Mouse (Mus musculus) spleen, postnatal 14 days (tissue): ENCODE data around the gene Akap5.

Experiments used
- DNase-seq, 2 experiments: peaks; one replicate each; pipeline ENCODE4 v3.0.0; 2021 to 2022; ENCODE audit warnings: low spot score in 2 of 2

Gene Akap5

DNA sequence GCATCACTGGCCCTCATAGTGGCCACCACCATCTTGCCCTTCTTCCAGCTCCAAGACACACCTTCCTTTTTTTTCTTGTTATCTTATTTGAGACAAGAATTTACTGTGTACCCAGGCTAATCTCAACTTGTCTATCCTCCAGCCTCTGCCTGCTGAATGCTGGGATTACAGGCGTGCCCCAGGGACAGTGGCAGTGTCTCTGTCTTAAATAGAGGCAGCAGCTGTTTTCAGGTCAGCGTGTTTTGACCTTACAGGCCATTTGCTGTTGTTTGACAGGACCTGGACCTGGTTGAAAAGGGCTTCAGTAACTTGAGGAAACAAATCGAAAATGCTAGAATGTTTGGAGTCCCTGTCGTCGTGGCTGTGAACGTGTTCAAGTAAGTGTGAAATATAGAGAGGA is 14.1 kb upstream of the Akap5 start:
- DNase-seq = no peak

DNA sequence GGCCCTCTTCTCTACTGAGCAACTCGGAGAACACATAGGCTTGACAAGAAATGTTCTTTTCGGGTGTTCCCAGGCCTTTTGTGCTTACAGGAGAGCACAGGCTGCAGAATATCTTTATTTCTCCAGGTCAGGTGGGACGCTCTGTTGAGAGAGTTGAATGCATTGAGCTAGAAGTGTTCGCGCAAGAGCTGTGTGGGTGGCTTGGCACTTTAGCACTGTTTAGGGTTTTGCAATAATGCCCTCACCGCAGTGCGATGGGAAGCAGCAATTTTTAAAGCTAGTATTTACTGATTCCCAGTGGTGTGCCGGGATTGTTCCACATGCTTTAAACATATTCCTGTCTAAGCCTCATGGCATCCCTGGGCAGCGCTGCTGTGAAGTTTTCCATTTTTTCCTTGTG is 13.5 kb upstream of the Akap5 start:
- DNase-seq = no peak

DNA sequence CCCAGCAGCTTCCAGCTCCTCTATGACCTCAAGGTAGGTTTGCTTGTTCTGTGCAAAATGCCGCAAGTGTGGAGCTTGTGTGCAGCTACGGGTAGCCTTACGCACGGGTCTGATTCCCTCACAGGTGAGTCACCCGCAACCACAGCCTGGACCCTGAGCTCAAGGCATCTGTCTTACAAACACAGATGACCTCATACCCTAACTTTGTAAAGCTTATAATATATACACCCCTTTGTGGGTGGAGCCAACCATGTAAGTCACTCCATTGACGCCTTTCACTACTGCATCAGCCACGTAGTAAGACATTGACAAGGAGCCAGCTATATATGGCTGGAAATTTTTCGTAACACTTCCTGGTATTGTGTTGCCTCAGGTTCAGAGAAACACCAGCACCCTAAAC is 12.7 kb upstream of the Akap5 start:
- no peak for DNase-seq

DNA sequence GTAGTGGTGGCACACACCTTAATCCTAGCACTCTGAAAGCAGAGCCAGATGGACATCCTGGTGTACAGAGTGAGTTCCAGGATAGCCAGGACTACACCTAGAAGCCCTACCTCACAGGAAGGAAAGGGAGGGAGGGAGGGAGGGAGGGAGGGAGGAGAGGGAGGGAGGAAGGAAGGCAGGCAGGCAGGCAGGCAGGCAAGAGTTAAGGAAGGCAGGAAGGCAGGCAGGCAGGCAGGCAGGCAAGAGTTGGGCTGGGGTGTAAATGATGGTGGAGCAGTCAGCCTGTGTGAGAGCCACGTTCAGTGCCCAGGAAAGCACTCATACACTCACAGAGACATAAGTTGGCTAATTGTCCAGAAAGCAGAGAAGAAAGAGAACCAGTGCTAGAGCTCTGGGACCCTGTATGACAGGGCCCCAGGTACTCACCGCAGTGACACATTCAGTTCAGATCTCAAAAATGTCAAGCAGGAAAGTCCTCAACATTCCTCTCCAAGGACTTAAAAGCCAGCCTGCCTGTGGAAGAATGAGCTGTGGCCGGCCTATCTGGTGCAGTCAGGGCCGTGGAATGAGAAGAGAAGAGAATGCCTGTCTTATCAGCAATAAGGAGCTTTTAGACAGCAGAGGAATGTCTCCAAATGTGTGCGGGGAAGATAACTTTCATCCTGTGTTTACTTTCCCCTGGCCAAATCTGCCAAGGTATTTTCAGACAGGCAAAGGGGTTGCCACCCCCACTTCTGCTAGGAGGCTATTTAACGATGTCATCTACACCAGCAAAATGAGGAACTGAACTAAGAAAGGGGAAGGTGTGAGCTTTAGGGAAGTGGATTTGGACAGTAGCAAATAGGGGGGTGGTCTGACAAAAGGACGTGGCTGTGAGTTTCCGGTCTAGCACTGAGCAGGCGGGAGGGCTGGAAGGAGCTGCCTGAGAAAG is 6.1 kb upstream of the Akap5 start:
- peak in 1 of 2 experiments; percentile 25 for DNase-seq

DNA sequence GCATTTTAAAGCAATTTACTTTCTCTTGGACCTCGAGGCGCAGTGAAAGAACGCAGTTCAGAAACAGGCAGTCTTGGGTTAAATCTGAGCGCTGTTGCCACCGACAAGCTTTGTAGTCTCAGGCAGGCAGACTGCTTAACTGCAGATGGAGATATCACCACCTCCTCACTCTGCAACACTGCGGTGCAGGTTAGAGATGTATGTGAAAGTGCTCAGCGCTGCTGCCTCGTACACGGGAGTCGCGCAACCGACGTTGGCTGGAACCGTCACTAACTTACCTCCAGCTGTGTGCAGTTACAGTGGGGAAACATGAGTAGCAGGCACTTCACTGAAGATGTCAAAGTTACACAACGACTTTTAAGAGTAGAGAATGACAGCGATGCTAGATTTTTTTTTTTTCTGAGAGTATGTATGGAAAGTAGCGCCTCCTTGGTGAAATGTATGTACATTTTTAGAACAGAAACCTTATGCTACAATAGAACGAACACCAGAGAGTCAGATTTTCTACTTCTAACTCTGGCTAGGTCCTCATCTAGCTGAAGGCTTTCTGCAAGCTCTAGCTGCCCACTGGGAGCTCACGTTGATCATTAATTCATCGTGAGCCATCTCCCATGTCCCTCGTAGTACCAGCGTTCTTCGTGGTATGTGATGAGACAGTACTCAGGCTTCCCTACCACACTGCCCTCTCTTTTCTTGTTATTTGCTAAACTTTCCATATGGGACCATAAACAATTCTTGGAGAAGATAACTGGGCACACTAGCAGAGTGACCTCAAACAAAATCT is 1.9 kb downstream of the Akap5 start:
- no peak for DNase-seq

DNA sequence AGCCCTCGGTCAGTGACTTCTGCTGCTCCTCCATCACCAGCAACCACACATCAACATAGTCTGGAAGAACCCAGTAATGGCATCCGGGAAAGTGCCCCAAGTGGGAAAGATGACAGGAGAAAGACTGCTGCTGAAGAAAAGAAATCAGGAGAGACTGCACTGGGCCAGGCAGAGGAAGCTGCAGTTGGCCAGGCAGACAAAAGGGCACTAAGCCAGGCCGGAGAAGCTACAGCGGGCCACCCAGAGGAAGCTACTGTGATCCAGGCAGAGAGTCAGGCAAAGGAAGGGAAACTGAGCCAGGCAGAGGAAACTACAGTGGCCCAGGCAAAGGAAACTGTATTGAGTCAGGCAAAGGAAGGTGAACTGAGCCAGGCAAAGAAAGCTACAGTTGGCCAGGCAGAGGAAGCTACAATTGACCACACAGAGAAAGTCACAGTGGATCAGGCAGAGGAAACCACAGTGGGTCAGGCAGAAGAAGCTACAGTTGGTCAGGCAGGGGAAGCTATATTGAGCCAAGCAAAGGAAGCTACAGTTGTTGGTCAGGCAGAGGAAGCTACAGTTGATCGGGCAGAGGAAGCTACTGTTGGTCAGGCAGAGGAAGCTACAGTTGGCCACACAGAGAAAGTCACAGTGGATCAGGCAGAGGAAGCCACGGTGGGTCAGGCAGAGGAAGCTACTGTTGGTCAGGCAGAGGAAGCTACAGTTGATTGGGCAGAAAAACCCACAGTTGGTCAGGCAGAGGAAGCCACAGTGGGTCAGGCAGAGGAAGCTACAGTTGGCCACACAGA is 4.1 kb downstream of the Akap5 start:
- DNase-seq = no peak

DNA sequence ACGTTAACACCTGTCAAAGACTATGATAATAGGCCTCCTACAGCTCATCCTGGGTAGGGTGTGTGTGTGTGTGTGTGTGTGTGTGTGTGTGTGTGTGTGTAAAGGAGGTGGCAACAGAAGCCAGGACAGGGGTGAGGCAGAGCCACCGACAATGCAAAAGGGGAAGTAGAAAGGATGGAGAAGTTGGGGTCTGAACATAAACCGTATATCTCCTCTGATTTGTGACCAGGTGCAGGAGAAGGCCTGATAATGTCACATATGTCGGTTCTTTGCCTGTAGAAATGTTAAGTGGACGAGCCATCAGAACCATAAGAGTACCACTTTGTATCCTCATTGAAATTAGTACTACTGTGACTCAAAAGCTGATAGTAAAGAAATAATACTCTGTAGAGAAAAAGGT is 9.0 kb downstream of the Akap5 start:
- no peak for DNase-seq

DNA sequence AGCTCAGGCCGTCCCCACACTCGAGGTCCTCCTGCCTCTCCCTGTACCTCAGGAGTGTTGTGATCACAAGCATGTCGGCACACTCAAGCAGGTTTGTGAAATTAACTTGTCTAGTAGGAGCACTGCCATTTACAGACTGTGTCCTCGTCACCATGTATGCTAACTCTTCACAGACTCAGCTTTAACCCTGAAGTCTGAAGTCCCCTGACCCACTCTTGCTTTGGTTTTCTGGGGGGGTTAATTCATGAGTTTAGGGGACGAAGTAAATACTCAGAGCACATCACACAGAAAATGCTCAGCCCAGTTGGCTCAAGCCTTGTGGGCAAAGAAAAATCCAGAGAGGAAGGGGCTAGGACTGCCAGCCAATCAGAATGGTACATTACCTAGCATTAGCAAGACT is 10.9 kb downstream of the Akap5 start:
- DNase-seq = no peak

DNA sequence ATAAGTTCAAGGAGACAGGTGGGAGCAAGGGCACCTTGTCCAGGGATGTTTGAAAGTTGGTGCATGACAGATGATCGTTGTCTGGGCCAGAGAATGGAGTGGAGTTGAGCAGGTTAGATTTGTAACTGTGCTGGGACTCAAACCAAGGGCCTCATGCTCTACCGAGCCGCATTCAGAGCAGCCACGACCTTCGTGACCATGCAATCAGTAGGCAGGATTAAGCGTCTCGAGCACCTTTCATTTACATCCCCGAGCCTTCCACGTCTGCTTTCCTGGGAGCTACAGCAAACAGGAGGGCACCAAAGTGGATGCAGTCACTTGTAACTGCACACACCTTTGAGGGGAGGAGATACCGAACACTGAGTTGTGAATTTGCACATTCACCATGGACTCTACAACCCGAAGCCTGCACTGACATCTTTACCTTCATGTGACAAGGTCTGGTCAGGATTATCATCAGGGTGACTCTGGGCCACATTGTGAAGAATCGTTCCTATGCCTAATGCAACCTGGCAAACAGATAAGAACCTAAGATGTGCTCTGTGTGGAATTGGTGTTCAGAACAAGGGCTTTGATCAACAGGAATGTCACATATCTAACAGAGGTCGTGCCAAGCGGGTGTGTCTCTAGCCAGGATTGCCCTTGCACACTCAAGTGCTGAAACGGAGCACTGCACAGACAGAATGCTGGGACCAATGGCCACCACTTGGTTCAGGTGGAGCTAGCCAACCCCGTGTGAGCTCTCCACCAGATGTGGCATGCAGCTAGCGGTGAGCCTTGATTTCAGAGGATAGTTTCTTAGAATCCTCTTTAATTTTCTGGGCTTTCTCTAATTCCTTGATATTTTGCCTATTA is 11.6 kb downstream of the Akap5 start:
- no peak for DNase-seq

DNA sequence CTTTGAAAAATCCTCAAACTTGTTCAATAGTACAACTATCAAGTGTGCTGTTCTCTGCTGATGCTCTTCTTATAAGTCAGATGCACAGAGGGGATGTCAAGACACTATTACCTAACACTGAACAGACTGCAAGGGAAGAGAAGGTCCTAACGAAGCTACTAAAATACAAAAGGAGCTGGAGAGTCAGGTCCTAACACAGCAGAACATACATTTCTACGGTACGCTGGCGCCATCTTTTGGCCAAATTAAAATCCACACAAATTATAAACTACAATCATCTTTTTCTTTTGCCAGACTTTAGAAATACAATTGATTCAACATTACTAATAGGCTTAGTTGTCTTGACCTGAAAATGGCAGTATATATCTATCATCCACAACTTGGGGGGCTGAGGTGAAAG is 16.4 kb downstream of the Akap5 start:
- DNase-seq = peak in 1 of 2 experiments; percentile 43

DNA sequence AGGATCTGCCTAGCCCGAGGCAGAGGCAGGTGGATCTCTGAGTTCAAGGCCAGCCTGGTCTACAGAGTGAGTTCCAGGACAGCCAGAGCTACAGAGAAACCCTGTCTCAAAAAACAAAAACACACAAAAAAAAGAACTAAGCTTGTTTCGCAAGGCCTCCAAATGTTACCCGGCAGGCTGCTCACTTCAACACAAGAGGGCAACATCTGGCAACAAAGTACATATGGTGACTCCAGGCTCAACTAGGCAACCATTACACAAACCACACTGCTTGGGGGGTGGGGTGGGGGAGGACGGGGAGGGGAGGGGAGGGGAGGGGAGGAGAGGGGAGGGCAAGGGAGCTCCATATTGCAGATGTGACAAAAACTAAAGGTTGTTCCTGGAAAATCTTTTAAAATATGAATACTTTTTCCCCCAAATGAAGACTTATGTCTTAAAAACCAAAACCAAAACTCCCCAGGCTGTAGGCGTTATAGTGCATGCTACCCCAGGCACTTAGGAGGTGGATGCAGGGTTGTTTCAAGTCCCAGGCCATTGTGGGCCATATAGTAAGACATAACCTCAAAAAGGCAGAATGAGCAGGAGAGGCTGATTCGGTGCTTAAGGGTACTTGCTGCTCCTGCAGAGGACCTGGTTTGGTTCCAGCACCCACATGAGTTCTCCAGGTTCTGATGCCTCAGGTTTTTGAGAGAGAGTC is 21.2 kb downstream of the Akap5 start:
- no peak for DNase-seq

DNA sequence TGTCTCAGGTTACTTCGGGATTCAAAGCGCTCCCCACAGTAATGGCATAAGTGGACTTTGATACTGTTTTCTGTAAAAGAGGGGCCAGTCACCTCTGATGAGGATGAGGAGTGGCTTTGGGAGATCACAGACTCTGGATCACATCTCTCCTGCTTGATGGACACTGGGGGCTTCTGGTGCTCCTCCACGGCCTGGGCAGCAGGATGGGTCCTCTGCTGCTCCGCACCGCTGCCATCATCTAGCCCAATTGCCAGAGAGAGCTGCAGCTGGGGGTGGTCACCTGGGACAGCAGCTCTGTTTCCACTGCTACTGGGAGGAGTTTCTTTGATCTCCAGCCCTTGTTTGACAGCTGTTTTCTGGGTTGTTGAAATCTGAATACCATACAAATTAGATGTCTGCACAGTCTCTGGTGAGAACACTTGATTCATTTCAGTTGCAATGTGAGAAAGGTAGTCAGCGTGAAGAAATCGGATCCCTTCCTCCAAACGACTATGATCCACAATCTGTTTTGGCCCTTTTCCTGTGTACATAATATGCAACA is 25.1 kb downstream of the Akap5 start:
- no peak for DNase-seq

DNA sequence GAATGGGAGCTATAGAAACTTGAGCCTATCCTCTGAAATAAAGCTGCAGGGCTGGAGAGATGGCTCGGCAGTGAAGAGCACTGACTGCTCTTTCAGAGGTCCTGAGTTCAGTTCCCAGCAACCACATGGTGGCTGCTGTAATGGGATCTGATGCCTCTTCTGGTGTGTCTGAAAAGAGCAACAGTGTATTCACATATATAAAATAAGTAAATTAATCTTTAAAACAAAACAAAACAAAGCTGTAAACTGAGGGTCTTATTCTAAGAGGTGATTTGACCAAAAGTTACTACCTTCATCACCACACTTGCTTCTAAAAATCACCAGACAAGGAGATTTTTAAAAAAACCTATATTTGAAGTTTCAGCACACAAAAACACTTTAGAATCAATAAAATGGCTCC is 36.2 kb downstream of the Akap5 start:
- DNase-seq = no peak

DNA sequence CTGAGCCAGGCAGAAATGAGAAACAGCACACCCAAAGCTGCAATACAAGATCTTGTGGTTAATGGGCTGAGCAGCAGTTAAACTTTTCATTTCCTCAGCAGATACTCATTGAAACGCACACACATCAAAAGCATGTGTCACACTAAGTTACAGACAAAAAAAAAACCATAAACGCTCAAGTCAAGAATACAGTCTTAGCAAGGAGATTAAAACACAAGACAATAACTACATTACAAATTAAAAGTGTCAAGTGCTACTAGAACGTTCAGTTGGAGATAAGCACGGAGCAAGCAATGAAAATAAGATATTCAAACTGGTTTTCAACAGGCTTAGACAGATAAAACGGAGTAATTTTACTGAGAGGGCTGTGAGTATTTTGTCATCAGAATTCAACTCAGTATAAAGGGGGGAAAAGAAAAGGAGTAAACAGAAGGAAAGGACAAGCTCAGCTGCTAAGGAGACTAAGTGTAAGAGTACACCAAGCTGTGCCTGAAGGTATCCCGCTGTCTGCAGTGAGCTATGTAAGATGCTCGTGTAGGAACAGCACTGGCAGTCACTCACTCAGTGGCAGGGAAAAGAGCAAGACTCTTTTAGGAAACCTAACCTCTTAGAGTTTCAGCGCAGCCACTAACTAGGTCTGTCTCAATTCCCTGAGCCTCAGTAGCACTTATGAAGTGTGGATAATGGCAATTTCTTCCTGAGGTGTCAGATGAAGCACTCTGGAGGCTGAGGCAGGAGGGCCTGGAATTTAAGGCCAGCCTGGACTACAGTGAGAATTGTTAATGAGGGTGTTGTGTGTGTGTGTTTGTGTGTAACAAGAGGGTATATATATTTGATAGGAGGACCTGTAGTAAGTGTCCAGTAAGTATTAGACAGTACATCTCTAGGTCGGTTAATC is 37.0 kb downstream of the Akap5 start:
- no peak for DNase-seq

DNA sequence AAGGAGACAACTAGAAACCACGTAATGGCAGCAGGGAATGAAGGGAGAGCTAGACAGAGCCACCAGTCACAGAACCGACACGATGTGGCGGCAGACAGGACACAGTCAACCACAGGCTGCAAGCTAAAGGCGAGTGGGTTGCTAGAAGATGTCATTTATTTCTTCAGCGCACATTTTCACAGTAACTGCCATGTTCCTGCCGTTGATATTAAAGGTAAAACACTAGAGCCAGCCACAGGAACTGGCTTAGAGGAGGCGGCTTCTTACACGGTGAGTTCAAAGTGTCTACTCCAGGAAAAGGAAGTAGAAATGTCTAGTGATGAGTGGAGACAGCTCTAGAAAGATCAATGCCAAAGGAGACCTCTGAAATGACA is 37.6 kb downstream of the Akap5 start:
- no peak for DNase-seq

DNA sequence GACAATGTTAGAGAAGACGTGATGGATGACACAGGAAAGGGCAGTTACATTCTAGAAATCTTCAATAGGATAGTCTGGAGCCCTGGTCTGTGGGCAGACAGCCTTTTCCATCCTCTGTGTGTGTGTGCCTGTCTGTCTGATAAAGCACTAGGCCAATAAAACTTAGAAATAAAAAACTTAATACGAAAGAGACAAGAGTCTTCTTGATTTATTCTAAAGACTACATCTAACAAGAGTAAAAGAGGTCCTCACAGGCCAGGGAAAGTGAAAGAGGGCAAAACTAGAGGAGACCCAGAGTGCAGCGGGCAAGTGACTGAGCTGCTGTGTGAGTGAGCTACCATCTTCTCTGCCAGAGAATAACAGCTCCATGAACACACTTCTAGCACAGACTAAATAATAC is 41.6 kb downstream of the Akap5 start:
- DNase-seq = no peak

DNA sequence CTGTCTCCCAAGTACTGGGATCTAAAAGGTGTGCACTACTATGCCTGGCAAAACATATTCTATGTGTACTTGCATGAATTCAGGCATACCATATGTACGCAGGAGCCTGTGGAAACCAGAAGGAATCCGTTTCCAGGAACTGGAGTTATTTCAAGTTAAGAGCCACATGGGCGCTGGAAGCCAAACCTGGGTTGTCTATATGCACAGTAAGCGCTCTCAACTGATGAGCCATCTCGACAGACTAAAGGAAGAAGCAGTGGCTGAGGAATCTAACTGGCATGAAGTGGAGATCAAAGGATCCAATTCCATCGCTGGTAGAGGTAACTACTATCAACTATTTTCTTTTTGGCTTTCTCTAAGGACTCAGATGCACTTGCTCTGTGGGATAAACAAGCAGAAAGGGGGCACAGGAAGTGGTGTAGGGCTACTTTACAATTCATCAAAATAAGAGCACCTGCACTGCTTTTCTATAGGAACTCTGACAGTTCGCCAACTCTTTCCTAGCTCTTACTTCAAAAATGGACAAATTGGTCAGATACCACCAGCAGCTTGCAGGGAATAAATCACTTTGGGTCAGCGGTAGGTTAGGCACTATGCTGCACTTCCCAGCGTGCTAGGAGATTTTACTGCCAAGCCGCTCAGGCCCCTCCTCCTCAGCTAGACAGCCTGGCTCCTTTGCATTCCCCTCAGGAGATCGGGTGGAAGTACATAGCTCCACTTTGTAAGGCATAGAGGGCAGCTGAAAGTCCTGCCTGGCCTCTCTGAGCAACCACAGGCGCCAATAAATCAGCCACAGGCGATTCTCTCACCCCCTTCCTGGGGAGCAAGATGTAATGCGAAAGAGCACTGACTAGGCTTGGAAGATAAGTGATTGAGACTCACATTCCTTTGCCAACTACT is 42.7 kb downstream of the Akap5 start:
- DNase-seq = no peak

DNA sequence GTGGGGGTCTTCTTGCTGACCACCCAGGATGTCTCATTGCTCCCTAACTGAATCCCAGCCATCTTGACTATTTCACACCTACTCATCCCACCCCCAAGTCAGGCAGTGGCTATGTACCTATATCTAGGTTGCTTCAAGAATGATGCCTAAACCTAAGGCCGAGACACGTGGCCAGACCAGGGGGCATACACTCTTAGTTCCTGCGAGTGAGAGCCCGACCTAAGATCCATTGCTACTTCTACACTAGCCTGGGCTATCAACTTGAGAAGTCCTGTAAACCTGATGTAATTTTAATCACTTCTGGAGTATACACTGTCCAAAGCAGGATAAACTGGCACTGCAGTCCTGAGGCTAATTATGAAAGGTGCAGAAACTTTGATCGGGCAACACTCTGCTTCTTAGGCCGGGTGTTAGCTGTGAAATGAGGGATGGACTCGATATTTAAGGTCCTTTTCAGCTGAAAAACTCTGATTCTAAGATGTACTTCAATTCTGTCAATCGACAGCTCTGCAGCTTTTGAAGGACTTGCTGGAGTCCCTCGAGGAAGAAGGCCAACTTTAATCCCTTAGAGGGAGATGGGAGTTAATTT is 43.6 kb downstream of the Akap5 start:
- no peak for DNase-seq
